Comparison of ENCODE assay signal across 22 mouse cellular contexts in the genomic region with DNA sequence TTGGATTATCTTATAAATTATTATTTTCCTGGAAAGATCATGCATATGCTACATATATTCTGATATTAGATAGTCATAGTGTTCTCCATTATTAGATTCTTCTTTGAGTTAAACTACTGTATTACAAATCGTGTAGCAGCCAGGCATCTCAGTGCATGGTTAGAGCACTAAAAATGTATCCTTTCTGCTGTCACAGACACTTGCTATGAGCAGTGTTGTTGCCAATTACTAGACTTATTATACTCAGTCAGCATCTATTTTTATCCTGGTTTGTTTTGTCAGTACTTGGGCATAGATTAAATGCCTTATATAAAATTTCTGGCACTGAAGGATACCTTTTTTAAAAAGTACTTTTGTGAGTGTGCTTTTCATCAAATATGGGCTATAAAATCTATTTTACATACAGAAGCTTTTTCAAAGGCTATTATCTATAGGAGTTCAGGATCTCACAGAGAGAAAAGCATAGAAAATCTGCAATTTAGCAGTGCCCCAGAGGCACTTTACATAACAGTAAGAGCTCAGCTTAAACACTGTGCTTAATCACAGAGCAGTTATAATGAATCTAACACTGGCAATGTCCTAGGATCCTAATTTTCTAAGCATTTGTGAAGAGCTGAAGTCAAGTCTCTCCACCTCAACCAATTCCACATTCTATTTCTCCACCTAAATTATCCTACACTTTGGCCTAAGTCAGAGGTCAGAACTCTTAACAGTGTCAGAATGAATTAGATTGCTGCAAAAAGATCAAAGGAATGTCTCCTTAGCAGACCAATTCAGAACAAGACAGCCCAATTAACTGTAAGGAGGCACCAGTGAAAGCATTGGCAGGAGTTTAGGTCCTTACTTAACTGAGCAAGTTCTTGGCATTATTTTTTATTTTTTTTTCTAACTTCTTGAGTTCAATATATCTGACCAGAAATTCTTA.
DNase-seq lines count a peak whose midpoint lies in the region; ATAC-seq lines count a peak whose summit lies in the region.
"Had no signal": no experiment of that assay in that cellular context is flagged by ENCODE, and none has a peak within 500 bp of the region (broad histone marks: within the 10 kb centered on the region; RNA-seq: fewer than 3 reads in every experiment).

No protein-coding gene starts in this region.

- H3K4me2 ChIP-seq in forebrain, embryonic 12.5 days: no peak overlapping the region
- no peak overlapping the region for H3K4me2 ChIP-seq in midbrain, embryonic 14.5 days (ENCODE audit: low read length)
- H3K4me2 ChIP-seq in forebrain, embryonic 16.5 days (ENCODE audit: low read length): no peak overlapping the region
- H3K4me2 ChIP-seq: heart, embryonic 12.5 days; limb, embryonic 15.5 days; neural tube, embryonic 12.5 days had no signal

- no peak overlapping the region for H3K27ac ChIP-seq in forebrain, embryonic 12.5 days
- no peak overlapping the region for H3K27ac ChIP-seq in forebrain, embryonic 10.5 days
- no peak overlapping the region for H3K27ac ChIP-seq in midbrain, embryonic 14.5 days (replicated peaks; ENCODE audit: low read depth, low read length)
- no peak overlapping the region for H3K27ac ChIP-seq in midbrain, embryonic 10.5 days (replicated peaks)
- no peak overlapping the region for H3K27ac ChIP-seq in forebrain, embryonic 16.5 days (ENCODE audit: low read length)
- H3K27ac ChIP-seq: hindbrain, postnatal 0 days; limb, embryonic 15.5 days; neural tube, embryonic 12.5 days; stomach, postnatal 0 days had no signal

- DNase-seq in forebrain, embryonic 10.5 days (ENCODE audit: extremely low spot score, low spot score): no peak
- DNase-seq in midbrain, embryonic 14.5 days: peak; percentile 24
- DNase-seq in midbrain, embryonic 10.5 days (ENCODE audit: low spot score): no peak
- DNase-seq in gastrocnemius, postnatal 25 days: no peak
- DNase-seq in right cerebral cortex, postnatal 25 days: no peak
- DNase-seq: adrenal gland, postnatal 14 days; cerebellum, adult 2 months; heart, postnatal 4 days; kidney, adult 2 months; kidney, postnatal 36 days; layer of hippocampus, postnatal 36 days; lung, postnatal 14 days; right cerebral cortex, postnatal 14 days; thymus, postnatal 25 days had no signal

- no peaks in the 10 kb centered on the region for H3K9me3 ChIP-seq in forebrain, embryonic 12.5 days
- H3K9me3 ChIP-seq in forebrain, embryonic 10.5 days: no peaks in the 10 kb centered on the region
- H3K9me3 ChIP-seq in midbrain, embryonic 14.5 days (ENCODE audit: control insufficient read depth, low read length): no peaks in the 10 kb centered on the region
- H3K9me3 ChIP-seq in midbrain, embryonic 10.5 days (replicated peaks): no peaks in the 10 kb centered on the region
- no peaks in the 10 kb centered on the region for H3K9me3 ChIP-seq in forebrain, embryonic 16.5 days (ENCODE audit: control insufficient read depth, low read length)
- H3K9me3 ChIP-seq: heart, embryonic 12.5 days; limb, embryonic 15.5 days; neural tube, embryonic 12.5 days had no signal

- no peak overlapping the region for H3K4me3 ChIP-seq in forebrain, embryonic 12.5 days (replicated peaks)
- H3K4me3 ChIP-seq in forebrain, embryonic 10.5 days: no peak overlapping the region
- H3K4me3 ChIP-seq in midbrain, embryonic 14.5 days (replicated peaks; ENCODE audit: low read depth, low read length): no peak overlapping the region
- H3K4me3 ChIP-seq in midbrain, embryonic 10.5 days: no peak overlapping the region
- H3K4me3 ChIP-seq in forebrain, embryonic 16.5 days (replicated peaks; ENCODE audit: low read length): no peak overlapping the region
- H3K4me3 ChIP-seq: heart, embryonic 12.5 days; limb, embryonic 15.5 days; neural tube, embryonic 12.5 days had no signal

- H3K36me3 ChIP-seq in forebrain, embryonic 12.5 days (replicated peaks): no peaks in the 10 kb centered on the region
- no peaks in the 10 kb centered on the region for H3K36me3 ChIP-seq in forebrain, embryonic 10.5 days (replicated peaks)
- H3K36me3 ChIP-seq in midbrain, embryonic 14.5 days (ENCODE audit: control insufficient read depth, insufficient read depth, low read length): no peaks in the 10 kb centered on the region
- no peaks in the 10 kb centered on the region for H3K36me3 ChIP-seq in midbrain, embryonic 10.5 days
- H3K36me3 ChIP-seq in forebrain, embryonic 16.5 days (ENCODE audit: control insufficient read depth, insufficient read depth): no peaks in the 10 kb centered on the region
- H3K36me3 ChIP-seq: heart, embryonic 12.5 days; limb, embryonic 15.5 days; neural tube, embryonic 12.5 days had no signal

- peaks cover 4% of the 10 kb centered on the region; the same call in 1 of the 2 replicates for H3K4me1 ChIP-seq in forebrain, embryonic 12.5 days
- peaks cover 10% of the 10 kb centered on the region; the same call in 1 of the 2 replicates for H3K4me1 ChIP-seq in forebrain, embryonic 10.5 days
- H3K4me1 ChIP-seq in midbrain, embryonic 14.5 days (ENCODE audit: control insufficient read depth, insufficient read depth, low read length): no peaks in the 10 kb centered on the region
- H3K4me1 ChIP-seq in midbrain, embryonic 10.5 days: peaks cover 6% of the 10 kb centered on the region
- peaks cover 3% of the 10 kb centered on the region; the same call in 1 of the 2 replicates for H3K4me1 ChIP-seq in forebrain, embryonic 16.5 days (replicated peaks; ENCODE audit: control insufficient read depth, insufficient read depth, low read length)
- H3K4me1 ChIP-seq: heart, embryonic 12.5 days; limb, embryonic 15.5 days; neural tube, embryonic 12.5 days had no signal

- WGBS in forebrain, embryonic 12.5 days: 66% methylated on average over 1 of the region's 1 CpGs
- WGBS in forebrain, embryonic 10.5 days: 77% methylated on average over 1 of the region's 1 CpGs
- 61% methylated on average over 1 of the region's 1 CpGs for WGBS in midbrain, embryonic 14.5 days
- 82% methylated on average over 1 of the region's 1 CpGs for WGBS in midbrain, embryonic 10.5 days
- whole genome bisulfite sequencing in forebrain, embryonic 16.5 days: 28% methylated on average over 1 of the region's 1 CpGs

- H3K27me3 ChIP-seq in forebrain, embryonic 12.5 days: no peaks in the 10 kb centered on the region
- no peaks in the 10 kb centered on the region for H3K27me3 ChIP-seq in forebrain, embryonic 10.5 days (ENCODE audit: poor library complexity, severe bottlenecking)
- no peaks in the 10 kb centered on the region for H3K27me3 ChIP-seq in midbrain, embryonic 14.5 days (ENCODE audit: control insufficient read depth, insufficient read depth, low read length)
- H3K27me3 ChIP-seq in midbrain, embryonic 10.5 days (ENCODE audit: low read depth, poor library complexity, severe bottlenecking): no peaks in the 10 kb centered on the region
- H3K27me3 ChIP-seq in forebrain, embryonic 16.5 days (replicated peaks; ENCODE audit: control insufficient read depth, insufficient read depth, low read length): no peaks in the 10 kb centered on the region
- H3K27me3 ChIP-seq: CH12.LX; heart, embryonic 12.5 days; limb, embryonic 15.5 days; neural tube, embryonic 12.5 days had no signal

- peak; percentile 71; the same call in 1 of the 2 replicates for ATAC-seq in forebrain, embryonic 12.5 days (ENCODE audit: low FRiP score)
- ATAC-seq in midbrain, embryonic 14.5 days (ENCODE audit: low FRiP score, low TSS enrichment): no peak; the same call in 1 of the 2 replicates
- peak; percentile 64 for ATAC-seq in forebrain, embryonic 16.5 days
- ATAC-seq: hindbrain, postnatal 0 days had no signal

- no peak overlapping the region for H3K9ac ChIP-seq in forebrain, embryonic 12.5 days
- no peak overlapping the region for H3K9ac ChIP-seq in midbrain, embryonic 14.5 days (replicated peaks; ENCODE audit: low read length)
- no peak overlapping the region for H3K9ac ChIP-seq in forebrain, embryonic 16.5 days (replicated peaks; ENCODE audit: low read depth, low read length)
- H3K9ac ChIP-seq: heart, embryonic 12.5 days; limb, embryonic 15.5 days; neural tube, embryonic 12.5 days had no signal
